Mouse (Mus musculus) hindbrain, embryonic 16.5 days (tissue): ENCODE measurements at regions not wholly inside any gene's neighbourhood (a gene's known extent, or its start where the extent isn't known, plus 50 kb on each side); places are given as distances from the start of the nearest gene placed in this dataset.

Experiments used
- ATAC-seq: fragments of 200-750 bp; cut with Nextera tagmentation; 2 replicates; pipeline ENCODE4 v1.8.0; 2017; ENCODE audit warnings: moderate TSS enrichment, moderate library complexity
- H3K27ac ChIP-seq: fragments of 300-500 bp; sonication (generic); 2 replicates; pipeline ENCODE4 v1.5.1; 2014; ENCODE audit warnings: low read depth, mild to moderate bottlenecking, control low read depth, low read length, moderate library complexity
- H3K27me3 ChIP-seq: fragments of 300-500 bp; sonication (generic); replicated peaks from 2 replicates; pipeline ENCODE4 v1.6.1; 2014; ENCODE audit warnings: low read length; ENCODE audit not compliant: control insufficient read depth, insufficient read depth
- H3K36me3 ChIP-seq: fragments of 300-500 bp; sonication (generic); 2 replicates; pipeline ENCODE4 v1.6.1; 2014; ENCODE audit warnings: mild to moderate bottlenecking, low read length, moderate library complexity, mixed read lengths; ENCODE audit not compliant: control insufficient read depth, insufficient read depth
- H3K4me1 ChIP-seq: fragments of 300-500 bp; sonication (generic); 2 replicates; pipeline ENCODE4 v1.6.1; 2014; ENCODE audit warnings: low read depth, low read length; ENCODE audit not compliant: control insufficient read depth, insufficient read depth
- H3K4me2 ChIP-seq: fragments of 300-500 bp; sonication (generic); 2 replicates; pipeline ENCODE4 v1.6.1; 2014; ENCODE audit warnings: mild to moderate bottlenecking, low read length, control low read depth, moderate library complexity
- H3K4me3 ChIP-seq: fragments of 300-500 bp; sonication (generic); 2 replicates; pipeline ENCODE4 v1.5.1; 2014; ENCODE audit warnings: mild to moderate bottlenecking, low read length, control low read depth, moderate library complexity
- H3K9ac ChIP-seq: fragments of 300-500 bp; sonication (generic); 2 replicates; pipeline ENCODE4 v1.6.1; 2014; ENCODE audit warnings: low read depth, mild to moderate bottlenecking, control low read depth, low read length, moderate library complexity
- H3K9me3 ChIP-seq: fragments of 300-500 bp; sonication (generic); 2 replicates; pipeline ENCODE4 v1.6.1; 2014; ENCODE audit warnings: mild to moderate bottlenecking, low read length, moderate library complexity; ENCODE audit not compliant: control insufficient read depth
- WGBS: fragments of 180-500 bp; shearing (Covaris S2); extraction: QIAGEN DNeasy Blood & Tissue Kit; methylation state at CpG from one replicate; pipeline ENCODE4 v1.1.7; 2014; 5-methylcytosine and 5-hydroxymethylcytosine counted together

- Histone ChIP-seq H3K27ac (no peak overlapping the region), H3K27me3 (no peaks in the 10 kb centered on the region), H3K9me3 (no peaks in the 10 kb centered on the region), H3K4me2 (no peak overlapping the region), H3K9ac (no peak overlapping the region), H3K4me3 (no peak overlapping the region), H3K36me3 (no peaks in the 10 kb centered on the region), H3K4me1 (no peaks in the 10 kb centered on the region)
- 93% methylated on average over 2 of the region's 2 CpGs for WGBS
- no peak for ATAC-seq
Measured at GRCm38 (mm10) chr10:114972364-114972763, 170.3 kb upstream of the Trhde start.

- no peaks in the 10 kb centered on the region for H3K27me3 ChIP-seq
- no peaks in the 10 kb centered on the region for H3K36me3 ChIP-seq
- no peak overlapping the region for H3K4me3 ChIP-seq
- H3K9me3 ChIP-seq = no peaks in the 10 kb centered on the region
- no peak overlapping the region for H3K4me2 ChIP-seq
- no peak for ATAC-seq
- WGBS = 89% methylated on average over 2 of the region's 2 CpGs
- H3K4me1 ChIP-seq = no peaks in the 10 kb centered on the region
- H3K9ac ChIP-seq = no peak overlapping the region
- no peak overlapping the region for H3K27ac ChIP-seq
Measured at GRCm38 (mm10) chr10:114963656-114964055, 161.5 kb upstream of the Trhde start.

DNA sequence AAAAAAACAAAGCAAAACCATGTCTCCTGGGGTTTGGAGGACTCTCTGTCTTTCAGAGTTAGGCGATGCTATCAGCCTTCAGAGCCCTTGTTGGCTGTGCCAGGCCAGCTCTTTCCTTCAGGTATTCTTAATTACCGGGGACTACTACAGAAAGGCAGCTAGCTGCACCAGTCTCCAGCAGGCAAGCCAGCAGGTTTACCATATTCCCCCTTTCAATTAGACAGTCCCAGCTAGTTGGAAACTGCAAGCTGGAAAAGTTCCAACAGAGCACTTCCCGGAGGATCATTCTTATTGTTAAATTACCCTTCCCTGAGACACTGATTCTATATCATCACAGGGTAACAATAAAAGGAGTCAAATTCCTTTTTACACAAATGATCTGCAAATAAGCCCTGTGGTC, 155.8 kb upstream of the Trhde start:
- Histone ChIP-seq H3K36me3 (no peaks in the 10 kb centered on the region), H3K4me1 (no peaks in the 10 kb centered on the region), H3K27me3 (no peaks in the 10 kb centered on the region), H3K4me3 (no peak overlapping the region), H3K27ac (no peak overlapping the region), H3K4me2 (no peak overlapping the region), H3K9me3 (no peaks in the 10 kb centered on the region), H3K9ac (no peak overlapping the region)
- ATAC-seq = no peak
- WGBS = 33% methylated on average over 3 of the region's 3 CpGs

GRCm38 (mm10) chr10:114956257-114956656, 154.2 kb upstream of the Trhde start:
- Histone ChIP-seq H3K9me3 (no peaks in the 10 kb centered on the region), H3K9ac (no peak overlapping the region), H3K4me1 (no peaks in the 10 kb centered on the region), H3K4me2 (no peak overlapping the region), H3K27ac (no peak overlapping the region), H3K36me3 (no peaks in the 10 kb centered on the region), H3K27me3 (no peaks in the 10 kb centered on the region), H3K4me3 (no peak overlapping the region)
- ATAC-seq = no peak
- 82% methylated on average over 6 of the region's 6 CpGs for WGBS

- no peak overlapping the region for H3K4me3 ChIP-seq
Measured at GRCm38 (mm10) chr10:114955608-114956007, 153.5 kb upstream of the Trhde start.

GRCm38 (mm10) chr10:114953358-114953757, 151.3 kb upstream of the Trhde start:
- 61% methylated on average over 12 of the region's 12 CpGs for WGBS
- H3K4me3 ChIP-seq = no peak overlapping the region
- no peaks in the 10 kb centered on the region for H3K27me3 ChIP-seq
- ATAC-seq = no peak
- H3K4me2 ChIP-seq = no peak overlapping the region
- H3K36me3 ChIP-seq = no peaks in the 10 kb centered on the region
- no peaks in the 10 kb centered on the region for H3K4me1 ChIP-seq
- no peaks in the 10 kb centered on the region for H3K9me3 ChIP-seq
- no peak overlapping the region for H3K27ac ChIP-seq
- H3K9ac ChIP-seq = no peak overlapping the region

More at GRCm38 (mm10) chr10:114955608-114956007, 153.5 kb upstream of the Trhde start:
- Histone ChIP-seq H3K27ac (no peak overlapping the region), H3K27me3 (no peaks in the 10 kb centered on the region), H3K9ac (no peak overlapping the region), H3K9me3 (no peaks in the 10 kb centered on the region), H3K4me2 (no peak overlapping the region), H3K4me1 (no peaks in the 10 kb centered on the region), H3K36me3 (no peaks in the 10 kb centered on the region)
- ATAC-seq = no peak

DNA sequence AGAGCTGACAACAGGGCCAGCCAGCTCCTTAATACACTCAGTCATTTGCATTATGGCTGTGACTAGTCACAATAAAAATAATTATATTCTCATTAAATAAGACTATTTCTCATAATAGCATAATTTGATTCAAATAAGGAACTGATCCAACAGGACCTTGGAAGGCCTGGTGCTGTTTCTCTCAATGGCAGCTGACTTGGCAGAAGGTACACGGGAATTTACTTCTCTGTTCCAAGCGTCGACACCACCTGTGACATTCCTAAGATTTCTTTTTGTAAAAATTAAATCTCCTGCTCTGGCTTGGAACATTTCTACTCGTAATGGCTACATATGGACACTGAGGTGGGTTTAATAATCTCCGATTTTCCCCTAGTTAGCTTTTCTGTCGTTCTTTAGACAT, 147.1 kb upstream of the Trhde start:
- WGBS = 76% methylated on average over 6 of the region's 6 CpGs
- Histone ChIP-seq H3K27me3 (no peaks in the 10 kb centered on the region), H3K9me3 (no peaks in the 10 kb centered on the region), H3K4me2 (no peak overlapping the region), H3K36me3 (no peaks in the 10 kb centered on the region), H3K4me1 (no peaks in the 10 kb centered on the region), H3K27ac (no peak overlapping the region), H3K9ac (no peak overlapping the region), H3K4me3 (no peak overlapping the region)
- ATAC-seq = no peak

- Histone ChIP-seq H3K36me3 (no peaks in the 10 kb centered on the region), H3K27me3 (no peaks in the 10 kb centered on the region), H3K4me2 (no peak overlapping the region), H3K9me3 (no peaks in the 10 kb centered on the region), H3K4me3 (no peak overlapping the region), H3K4me1 (no peaks in the 10 kb centered on the region), H3K9ac (no peak overlapping the region), H3K27ac (no peak overlapping the region)
- WGBS = 68% methylated on average over 2 of the region's 2 CpGs
- no peak for ATAC-seq
Measured at GRCm38 (mm10) chr10:114924746-114925145, 122.6 kb upstream of the Trhde start.

- no peaks in the 10 kb centered on the region for H3K4me1 ChIP-seq
- H3K27me3 ChIP-seq = no peaks in the 10 kb centered on the region
- H3K4me3 ChIP-seq = no peak overlapping the region
- H3K36me3 ChIP-seq = no peaks in the 10 kb centered on the region
- no peak overlapping the region for H3K4me2 ChIP-seq
- no peak overlapping the region for H3K9ac ChIP-seq
- WGBS = 71% methylated on average over 3 of the region's 3 CpGs
- no peak overlapping the region for H3K27ac ChIP-seq
- ATAC-seq = peak; percentile 56; the same call in 1 of the 2 replicates
- no peaks in the 10 kb centered on the region for H3K9me3 ChIP-seq
Measured at GRCm38 (mm10) chr10:114913971-114914370, 111.9 kb upstream of the Trhde start.

DNA sequence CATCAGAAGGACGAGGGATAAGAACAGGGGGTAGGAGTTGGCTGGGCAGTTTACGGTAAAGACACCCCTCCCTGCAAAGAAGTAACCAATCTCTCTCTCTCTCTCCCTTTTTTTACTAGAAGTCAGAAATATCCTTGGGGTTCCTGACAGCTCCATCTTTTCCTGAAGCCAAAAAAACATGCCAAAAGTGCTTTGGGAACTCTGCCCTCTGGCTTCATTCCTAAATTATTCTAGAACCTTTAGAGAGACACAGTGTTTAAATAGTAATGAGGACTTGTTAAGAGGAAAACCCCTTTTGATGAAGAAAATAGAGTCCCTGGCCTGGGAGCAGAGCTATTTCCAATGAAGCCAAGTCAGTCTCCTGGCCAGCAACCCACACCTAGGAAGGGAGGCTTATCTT, 89.8 kb upstream of the Trhde start:
- H3K4me3 ChIP-seq = no peak overlapping the region
- no peak overlapping the region for H3K27ac ChIP-seq
- H3K4me1 ChIP-seq = no peaks in the 10 kb centered on the region
- H3K27me3 ChIP-seq = no peaks in the 10 kb centered on the region
- ATAC-seq = no peak
- H3K9ac ChIP-seq = no peak overlapping the region
- 85% methylated on average over 2 of the region's 2 CpGs for WGBS
- H3K9me3 ChIP-seq = no peaks in the 10 kb centered on the region
- no peak overlapping the region for H3K4me2 ChIP-seq
- H3K36me3 ChIP-seq = no peaks in the 10 kb centered on the region
